Mouse (Mus musculus): ENCODE data around the gene Suv39h1.
A peak's percentile ranks its signal among the peaks of the same experiment; 100 is the strongest.

The Suv39h1 gene

GRCm38 (mm10) chrX:8024795-8025194 lies 49.8 kb downstream of the Suv39h1 start:
- DNase-seq: no peak

- DNase-seq: no peak
These were observed 54.3 kb downstream of the Suv39h1 start for GRCm38 (mm10) chrX:8020111-8020778.

- DNase-seq: no peak
These were observed 56.3 kb downstream of the Suv39h1 start, which contains the start of gene Glod5 for GRCm38 (mm10) chrX:8018286-8018685. Glod5 (minus strand) TSS chrX:8018492.

GRCm38 (mm10) chrX:8017142-8017541 lies 57.4 kb downstream of the Suv39h1 start:
- peak; percentile 22 to 28 for DNase-seq

- DNase-seq: peak in 1 of 2 experiments; percentile 9
These were observed 58.9 kb downstream of the Suv39h1 start for GRCm38 (mm10) chrX:8015675-8016074.

GRCm38 (mm10) chrX:8013569-8014314 lies 60.8 kb downstream of the Suv39h1 start:
- no peak for DNase-seq

- no peak for DNase-seq
These were observed 61.4 kb downstream of the Suv39h1 start for GRCm38 (mm10) chrX:8013157-8013556.

All from lung, postnatal 4 days (tissue).